Comparison of ENCODE assay signal across 20 mouse cellular contexts in the genomic region with DNA sequence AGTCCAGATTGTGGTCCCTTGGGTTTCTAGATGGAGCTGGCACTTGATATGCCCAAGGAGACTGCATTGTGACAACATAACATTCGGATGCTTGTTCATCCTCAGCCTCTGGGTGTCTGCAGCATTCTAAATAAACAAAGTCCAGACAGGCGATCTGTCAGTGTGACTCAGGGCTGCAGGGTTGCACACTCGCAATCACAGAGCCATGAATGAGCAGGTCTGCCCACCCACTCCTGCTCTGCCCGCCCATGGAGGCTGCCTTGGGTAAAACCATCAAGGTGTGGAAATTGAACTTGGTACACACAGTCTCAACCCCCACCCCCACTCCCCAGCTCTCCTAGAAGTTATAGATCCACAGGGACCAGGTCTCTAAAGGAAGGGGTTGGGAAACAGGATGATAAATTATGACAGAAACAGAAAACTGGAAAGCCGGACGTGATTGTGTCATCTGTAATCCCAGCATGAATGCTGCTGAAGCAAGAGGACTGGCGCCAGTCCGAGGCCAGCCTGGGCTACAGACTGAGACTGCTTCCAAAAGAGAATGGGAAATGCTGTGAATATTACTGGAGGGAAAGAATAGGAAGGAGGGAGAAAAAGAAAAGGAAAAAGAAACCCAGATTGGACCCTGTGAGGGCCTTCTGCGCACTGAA.
DNase-seq lines count a peak whose midpoint lies in the region; ATAC-seq lines count a peak whose summit lies in the region.
"Had no signal": no experiment of that assay in that cellular context is flagged by ENCODE, and none has a peak within 500 bp of the region (broad histone marks: within the 10 kb centered on the region; RNA-seq: fewer than 3 reads in every experiment).

No protein-coding gene starts in this region.

- no peaks in the 10 kb centered on the region for H3K4me1 ChIP-seq in hindbrain, embryonic 13.5 days (replicated peaks)
- H3K4me1 ChIP-seq: liver, embryonic 15.5 days; neural tube, embryonic 15.5 days had no signal

- H3K27ac ChIP-seq in hindbrain, embryonic 13.5 days: no peak overlapping the region
- H3K27ac ChIP-seq: gastrocnemius, adult 2 months; hindbrain, embryonic 10.5 days; kidney, embryonic 15.5 days; left cerebral cortex, adult 2 months; liver, embryonic 15.5 days; lung, embryonic 15.5 days; macrophage; neural tube, embryonic 15.5 days had no signal

- H3K4me3 ChIP-seq in hindbrain, embryonic 13.5 days: no peak overlapping the region
- H3K4me3 ChIP-seq: gastrocnemius, adult 2 months; hindbrain, embryonic 10.5 days; kidney, embryonic 15.5 days; left cerebral cortex, adult 2 months; liver, embryonic 15.5 days; lung, embryonic 15.5 days; neural tube, embryonic 15.5 days had no signal

- no peak for ATAC-seq in hindbrain, embryonic 13.5 days (ENCODE audit: low FRiP score)
- ATAC-seq: forebrain, embryonic 14.5 days; intestine, postnatal 0 days had no signal

- peaks cover 3% of the 10 kb centered on the region; the same call in 1 of the 2 replicates for H3K27me3 ChIP-seq in hindbrain, embryonic 13.5 days
- H3K27me3 ChIP-seq: kidney, embryonic 15.5 days; liver, embryonic 15.5 days; lung, embryonic 15.5 days; neural tube, embryonic 15.5 days had no signal

- WGBS in hindbrain, embryonic 13.5 days: 75% methylated on average over 9 of the region's 9 CpGs

- DNase-seq in 3134 (ENCODE audit: extremely low read depth, insufficient read length, low spot score) (peak; percentile 18), 3T3-L1 (ENCODE audit: low read depth, low spot score) (peak; percentile 85)
- peak; percentile 59 for DNase-seq in adrenal gland, postnatal 10 days
- peak; percentile 40 for DNase-seq in gonadal fat pad, adult 2 months (ENCODE audit: low read depth)
- no peak for DNase-seq in layer of hippocampus, postnatal 25 days (ENCODE audit: extremely low spot score in 1 of 2, low spot score in 1 of 2)
- no peak for DNase-seq in kidney, postnatal 36 days
- DNase-seq: cerebellum, adult 2 months; layer of hippocampus, adult 9-11 months had no signal

- H3K4me2 ChIP-seq in hindbrain, embryonic 13.5 days: no peak overlapping the region
- H3K4me2 ChIP-seq: heart, embryonic 11.5 days; kidney, embryonic 15.5 days; liver, embryonic 15.5 days; lung, embryonic 15.5 days; neural tube, embryonic 15.5 days had no signal

- no peaks in the 10 kb centered on the region for H3K36me3 ChIP-seq in hindbrain, embryonic 13.5 days
- H3K36me3 ChIP-seq: hindbrain, embryonic 10.5 days; kidney, embryonic 15.5 days; liver, embryonic 15.5 days; lung, embryonic 15.5 days; neural tube, embryonic 15.5 days had no signal

- no peak overlapping the region for H3K9ac ChIP-seq in hindbrain, embryonic 13.5 days
- H3K9ac ChIP-seq: kidney, embryonic 15.5 days; liver, embryonic 15.5 days; lung, embryonic 15.5 days; neural tube, embryonic 15.5 days had no signal

- no peaks in the 10 kb centered on the region for H3K9me3 ChIP-seq in hindbrain, embryonic 13.5 days
- H3K9me3 ChIP-seq: hindbrain, embryonic 10.5 days; kidney, embryonic 15.5 days; liver, embryonic 15.5 days; lung, embryonic 15.5 days; neural tube, embryonic 15.5 days had no signal

Comparison
In these comparisons a context has a peak if more than half of its experiments do, and no peak if none do; other contexts are left out.
1. DNase-seq: peak in 3134 (single experiment), 3T3-L1 (single experiment), adrenal gland, postnatal 10 days (single experiment) and gonadal fat pad, adult 2 months (single experiment); none in layer of hippocampus, postnatal 25 days (0 of 2) and kidney, postnatal 36 days (0 of 2).